Mouse (Mus musculus): Measurements from ENCODE around the gene Kmt2e. TPM values are rescaled to one million over a fixed set of nuclear protein-coding genes. Genes with fewer than 3 reads are reported as not detected.

Gene Kmt2e
- polyA plus RNA-seq, 1 experiment from 2014 or later, result 76.9 TPM

DNA sequence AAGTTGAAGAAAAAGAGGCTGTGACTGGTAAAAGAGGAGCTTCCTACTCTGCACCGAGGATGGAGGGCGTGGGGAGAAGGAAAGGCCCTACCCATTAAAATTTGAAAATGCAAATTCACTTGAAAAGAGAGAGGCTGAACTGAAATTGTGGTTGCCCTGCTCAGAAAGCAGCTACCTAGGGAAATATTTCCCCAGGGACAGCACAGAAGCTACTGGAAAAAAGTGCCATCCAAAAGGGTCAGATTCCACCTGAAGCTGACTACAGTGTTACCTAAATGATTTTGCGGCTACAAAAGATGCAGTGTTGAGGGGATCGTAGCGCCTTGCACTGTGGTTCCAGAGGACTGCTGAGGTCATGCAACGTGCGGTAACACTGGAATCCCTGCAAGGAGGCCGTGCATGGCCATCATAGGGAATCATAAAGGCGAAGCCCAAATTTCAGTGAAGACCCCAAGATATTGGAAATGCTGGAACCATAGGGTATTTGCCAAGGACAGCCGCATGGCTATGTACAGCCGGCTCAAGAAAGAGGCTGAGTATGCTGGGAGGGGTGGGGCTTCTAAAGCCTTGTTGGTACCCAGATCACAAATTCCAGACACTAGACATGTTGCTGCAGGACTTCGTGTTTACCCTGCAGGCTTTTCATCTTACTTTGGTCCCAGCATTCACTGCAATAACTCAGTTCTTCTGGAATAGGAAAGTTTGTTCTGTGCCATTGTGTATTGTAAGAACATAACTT is 28.4 kb upstream of the Kmt2e start:
- Histone ChIP-seq H3K4me1 (ENCODE audit: control insufficient read depth, insufficient read depth, low read length) (peaks cover 14% of the 10 kb centered on the region), H3K4me3 (ENCODE audit: low read length) (no peak overlapping the region), H3K9ac (ENCODE audit: low read length) (no peak overlapping the region), H3K27ac (ENCODE audit: low read length) (no peak overlapping the region), H3K36me3 (ENCODE audit: control insufficient read depth, insufficient read depth) (peaks cover 5% of the 10 kb centered on the region; the same call in 1 of the 2 replicates), H3K9me3 (replicated peaks; ENCODE audit: control insufficient read depth, low read length) (no peaks in the 10 kb centered on the region), H3K27me3 (ENCODE audit: control insufficient read depth, insufficient read depth, low read length) (no peaks in the 10 kb centered on the region), H3K4me2 (ENCODE audit: low read depth, low read length) (no peak overlapping the region)
- ATAC-seq (replicated peaks; ENCODE audit: extremely low read depth, insufficient read depth, low FRiP score), result no peak
- WGBS, result 92% methylated on average over 12 of the region's 12 CpGs

DNA sequence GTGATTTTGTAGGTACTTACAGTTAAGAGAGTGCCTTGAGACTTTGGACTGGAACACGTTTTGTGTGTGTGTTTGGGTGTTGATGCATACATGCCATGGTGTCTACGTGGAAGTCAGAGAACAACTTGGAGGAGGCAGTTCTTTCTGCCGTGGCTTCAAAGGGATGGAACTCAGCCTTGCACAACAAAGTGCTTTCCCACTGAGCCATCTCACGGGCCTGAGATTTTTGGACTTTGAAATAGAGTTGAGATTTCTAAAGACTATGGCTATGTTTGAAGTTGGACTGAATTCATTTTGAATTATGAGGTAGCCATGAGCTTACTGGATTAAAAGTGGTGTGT is 27.9 kb upstream of the Kmt2e start:
- H3K27me3 ChIP-seq (ENCODE audit: control insufficient read depth, insufficient read depth, low read length), result no peaks in the 10 kb centered on the region
- no peak overlapping the region for H3K4me3 ChIP-seq (ENCODE audit: low read length)
- H3K4me2 ChIP-seq (ENCODE audit: low read depth, low read length), result no peak overlapping the region
- no peak overlapping the region for H3K9ac ChIP-seq (ENCODE audit: low read length)
- WGBS, result 72% methylated on average over 4 of the region's 4 CpGs
- H3K36me3 ChIP-seq (ENCODE audit: control insufficient read depth, insufficient read depth), result peaks cover 3% of the 10 kb centered on the region; the same call in 1 of the 2 replicates
- H3K4me1 ChIP-seq (ENCODE audit: control insufficient read depth, insufficient read depth, low read length), result peaks cover 19% of the 10 kb centered on the region
- ATAC-seq (replicated peaks; ENCODE audit: extremely low read depth, insufficient read depth, low FRiP score), result no peak
- no peaks in the 10 kb centered on the region for H3K9me3 ChIP-seq (replicated peaks; ENCODE audit: control insufficient read depth, low read length)
- no peak overlapping the region for H3K27ac ChIP-seq (ENCODE audit: low read length)

DNA sequence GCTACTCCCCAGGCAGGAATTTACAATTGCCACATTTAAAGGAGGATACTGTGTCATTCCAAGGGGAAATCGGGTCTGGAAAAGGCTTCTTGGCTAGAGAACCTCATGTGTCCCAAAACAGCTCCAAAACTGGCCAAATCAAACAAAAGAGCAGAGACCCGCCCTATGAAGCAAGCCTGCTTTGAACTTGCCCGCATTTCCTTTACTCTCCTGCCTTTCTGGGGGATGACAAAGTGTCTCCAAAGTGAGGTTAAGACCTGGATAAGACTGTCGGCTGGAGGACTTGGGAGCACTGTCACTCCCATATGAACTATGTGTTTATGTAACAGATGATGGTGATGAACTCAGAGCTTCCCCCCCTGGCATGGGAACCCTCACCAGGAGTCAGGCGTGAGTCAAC is 26.1 kb upstream of the Kmt2e start:
- peaks cover 3% of the 10 kb centered on the region for H3K36me3 ChIP-seq (ENCODE audit: control insufficient read depth, insufficient read depth)
- H3K4me1 ChIP-seq (ENCODE audit: control insufficient read depth, insufficient read depth, low read length), result peaks cover 31% of the 10 kb centered on the region
- H3K4me3 ChIP-seq (ENCODE audit: low read length), result no peak overlapping the region
- no peak overlapping the region for H3K9ac ChIP-seq (ENCODE audit: low read length)
- H3K4me2 ChIP-seq (ENCODE audit: low read depth, low read length), result no peak overlapping the region
- H3K27ac ChIP-seq (ENCODE audit: low read length), result no peak overlapping the region
- H3K27me3 ChIP-seq (ENCODE audit: control insufficient read depth, insufficient read depth, low read length), result no peaks in the 10 kb centered on the region
- no peaks in the 10 kb centered on the region for H3K9me3 ChIP-seq (replicated peaks; ENCODE audit: control insufficient read depth, low read length)
- ATAC-seq (replicated peaks; ENCODE audit: extremely low read depth, insufficient read depth, low FRiP score), result no peak
- 55% methylated on average over 5 of the region's 5 CpGs for WGBS

DNA sequence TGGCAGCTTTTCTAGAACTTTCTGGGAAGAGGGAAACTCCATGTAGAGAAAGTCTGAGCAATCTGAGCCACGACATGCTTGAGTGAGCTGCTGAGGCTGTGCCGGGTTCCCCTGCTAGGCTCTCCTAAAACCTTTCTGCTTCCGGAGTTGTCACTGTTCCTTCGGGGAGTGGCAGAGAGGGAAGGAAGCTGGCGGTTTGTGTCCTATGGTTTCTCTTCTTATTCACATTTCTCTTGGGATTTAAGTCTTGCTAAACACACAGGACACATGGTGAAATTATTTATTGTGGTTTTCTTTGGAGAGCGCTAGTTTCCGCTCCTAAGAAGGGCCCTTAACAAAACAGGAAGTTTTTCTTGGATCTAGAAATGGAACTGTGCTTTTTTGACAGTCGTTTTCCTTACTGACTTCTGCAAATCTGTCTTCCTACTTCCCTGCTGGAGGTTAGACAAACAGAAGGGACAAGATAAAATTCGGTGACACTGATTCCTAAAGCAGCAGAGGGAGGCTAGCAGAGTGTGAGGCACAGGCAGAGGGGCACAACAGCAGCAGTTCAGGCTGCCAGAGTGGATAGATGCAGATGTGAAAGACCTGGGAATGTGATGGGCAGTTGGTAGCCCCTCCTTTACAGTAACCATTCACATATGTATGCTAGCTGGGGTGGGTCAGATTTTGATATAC is 24.1 kb upstream of the Kmt2e start:
- Histone ChIP-seq H3K4me3 (ENCODE audit: low read length) (no peak overlapping the region), H3K4me2 (ENCODE audit: low read depth, low read length) (peak overlapping the region; percentile 22; the same call in 1 of the 2 replicates), H3K36me3 (ENCODE audit: control insufficient read depth, insufficient read depth) (peaks cover 3% of the 10 kb centered on the region), H3K4me1 (ENCODE audit: control insufficient read depth, insufficient read depth, low read length) (peaks cover 48% of the 10 kb centered on the region), H3K27ac (ENCODE audit: low read length) (peak overlapping the region; percentile 76), H3K27me3 (ENCODE audit: control insufficient read depth, insufficient read depth, low read length) (no peaks in the 10 kb centered on the region), H3K9ac (ENCODE audit: low read length) (no peak overlapping the region), H3K9me3 (replicated peaks; ENCODE audit: control insufficient read depth, low read length) (no peaks in the 10 kb centered on the region)
- ATAC-seq (replicated peaks; ENCODE audit: extremely low read depth, insufficient read depth, low FRiP score), result 0 out of 2 replicates have a peak, but pooled peaks have one; percentile 49
- 41% methylated on average over 9 of the region's 9 CpGs for WGBS

DNA sequence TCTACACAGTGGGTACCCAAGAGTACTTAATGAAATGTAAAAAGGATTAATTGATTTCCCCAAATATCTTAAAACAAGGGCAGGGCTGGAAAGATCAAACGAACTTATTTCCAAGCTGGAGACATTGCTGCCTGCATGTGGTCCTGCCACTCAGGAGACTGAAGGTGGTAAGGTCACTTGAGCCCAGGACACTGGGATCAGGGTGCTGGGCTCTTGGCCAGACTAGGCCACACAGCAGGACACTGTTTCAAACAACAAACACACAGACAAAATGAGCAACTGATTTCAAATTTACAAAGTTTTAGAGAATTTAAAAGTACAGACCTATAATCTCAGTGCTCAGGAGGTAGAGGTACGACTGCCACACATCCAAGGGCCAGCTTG is 23.5 kb upstream of the Kmt2e start:
- Histone ChIP-seq H3K4me2 (ENCODE audit: low read depth, low read length) (peak overlapping the region; percentile 22; the same call in 1 of the 2 replicates), H3K9ac (ENCODE audit: low read length) (no peak overlapping the region), H3K27me3 (ENCODE audit: control insufficient read depth, insufficient read depth, low read length) (no peaks in the 10 kb centered on the region), H3K4me3 (ENCODE audit: low read length) (no peak overlapping the region), H3K36me3 (ENCODE audit: control insufficient read depth, insufficient read depth) (peaks cover 3% of the 10 kb centered on the region), H3K9me3 (replicated peaks; ENCODE audit: control insufficient read depth, low read length) (no peaks in the 10 kb centered on the region), H3K27ac (ENCODE audit: low read length) (peak overlapping the region; percentile 57), H3K4me1 (ENCODE audit: control insufficient read depth, insufficient read depth, low read length) (peaks cover 53% of the 10 kb centered on the region)
- no peak for ATAC-seq (replicated peaks; ENCODE audit: extremely low read depth, insufficient read depth, low FRiP score)
- 67% methylated on average over 2 of the region's 2 CpGs for WGBS

DNA sequence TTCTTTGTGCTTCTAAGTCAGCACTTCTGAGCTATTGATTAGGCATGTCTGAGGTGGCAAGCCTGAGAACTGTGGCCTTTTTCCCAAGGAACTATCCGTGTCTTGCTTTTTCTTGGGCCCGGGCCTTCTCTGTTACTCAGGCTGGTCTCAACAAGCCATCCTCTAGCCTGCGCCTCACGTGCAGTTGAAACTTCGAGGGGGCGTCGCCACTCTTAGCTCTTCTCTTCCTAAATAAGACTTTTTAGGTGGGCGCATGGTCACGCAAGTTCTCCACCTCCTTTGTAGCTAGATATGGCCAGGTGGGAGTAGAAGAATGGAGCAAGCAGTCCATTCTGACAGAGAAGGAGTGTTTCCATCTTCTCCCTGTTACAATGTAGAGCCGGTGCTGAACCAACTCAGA is 22.6 kb upstream of the Kmt2e start:
- H3K4me2 ChIP-seq (ENCODE audit: low read depth, low read length), result no peak overlapping the region
- no peak overlapping the region for H3K4me3 ChIP-seq (ENCODE audit: low read length)
- ATAC-seq (replicated peaks; ENCODE audit: extremely low read depth, insufficient read depth, low FRiP score), result no peak
- H3K27ac ChIP-seq (ENCODE audit: low read length), result no peak overlapping the region
- H3K9ac ChIP-seq (ENCODE audit: low read length), result no peak overlapping the region
- no peaks in the 10 kb centered on the region for H3K9me3 ChIP-seq (replicated peaks; ENCODE audit: control insufficient read depth, low read length)
- 86% methylated on average over 10 of the region's 10 CpGs for WGBS
- H3K27me3 ChIP-seq (ENCODE audit: control insufficient read depth, insufficient read depth, low read length), result no peaks in the 10 kb centered on the region
- peaks cover 3% of the 10 kb centered on the region for H3K36me3 ChIP-seq (ENCODE audit: control insufficient read depth, insufficient read depth)
- H3K4me1 ChIP-seq (ENCODE audit: control insufficient read depth, insufficient read depth, low read length), result peaks cover 60% of the 10 kb centered on the region

DNA sequence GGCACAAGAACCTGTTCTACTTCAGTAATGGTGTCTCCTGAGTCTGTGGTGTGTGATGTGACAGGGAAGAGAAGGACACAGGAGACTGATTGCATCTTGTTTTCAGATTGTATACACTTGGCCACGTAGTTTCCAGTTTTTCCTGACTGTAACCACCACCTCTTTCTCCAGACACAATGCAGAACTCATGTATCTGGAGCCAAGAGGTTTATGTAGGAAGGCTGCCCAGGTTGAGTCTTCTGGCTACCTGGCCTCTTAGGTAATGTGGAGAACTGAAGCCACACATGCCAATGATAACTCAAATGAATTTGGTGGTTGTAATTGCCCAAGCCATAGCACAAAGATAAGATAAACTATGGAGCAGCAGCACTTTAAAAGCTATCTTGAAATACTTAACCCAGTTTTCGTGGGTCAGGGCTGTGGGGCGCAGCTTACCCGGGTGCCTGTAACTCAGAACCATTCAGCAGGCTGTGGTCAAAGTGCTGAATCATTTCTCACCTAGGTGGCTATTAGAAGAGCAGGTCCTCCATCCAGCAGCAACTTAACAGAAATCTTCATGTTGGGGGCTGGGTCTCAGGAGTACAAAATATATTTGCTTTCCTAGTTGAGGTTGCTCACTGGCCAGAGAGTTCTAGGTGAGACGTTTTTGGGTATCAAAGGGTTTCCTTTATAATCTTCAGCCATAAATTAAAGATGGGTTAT is 21.8 kb upstream of the Kmt2e start:
- Histone ChIP-seq H3K36me3 (ENCODE audit: control insufficient read depth, insufficient read depth) (peaks cover 3% of the 10 kb centered on the region), H3K27me3 (ENCODE audit: control insufficient read depth, insufficient read depth, low read length) (no peaks in the 10 kb centered on the region), H3K4me1 (ENCODE audit: control insufficient read depth, insufficient read depth, low read length) (peaks cover 66% of the 10 kb centered on the region), H3K9ac (ENCODE audit: low read length) (no peak overlapping the region), H3K4me3 (ENCODE audit: low read length) (no peak overlapping the region), H3K9me3 (replicated peaks; ENCODE audit: control insufficient read depth, low read length) (no peaks in the 10 kb centered on the region), H3K4me2 (ENCODE audit: low read depth, low read length) (no peak overlapping the region), H3K27ac (ENCODE audit: low read length) (0 out of 2 replicates have a peak overlapping the region, but pooled peaks have one; percentile 19)
- WGBS, result 40% methylated on average over 5 of the region's 5 CpGs
- no peak for ATAC-seq (replicated peaks; ENCODE audit: extremely low read depth, insufficient read depth, low FRiP score)

DNA sequence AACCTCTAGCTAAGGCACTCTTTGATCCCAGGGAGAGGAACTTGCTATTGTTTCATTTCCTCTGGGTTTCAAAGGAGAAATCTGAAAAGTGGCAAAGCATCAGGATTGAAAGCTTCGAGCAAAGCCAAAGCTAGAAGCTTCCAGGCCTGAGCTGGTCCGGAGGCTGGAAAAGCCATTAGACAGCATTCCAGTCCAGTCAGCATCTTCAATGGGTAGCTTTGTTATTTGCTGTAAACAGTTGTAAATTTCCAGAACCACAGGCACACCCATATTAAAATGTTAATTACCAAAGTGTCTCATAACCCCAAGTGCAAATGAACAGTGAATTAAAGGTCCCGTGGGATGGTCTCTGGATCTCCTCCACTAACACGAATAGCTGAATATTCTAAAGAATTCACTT is 21.2 kb upstream of the Kmt2e start:
- H3K4me2 ChIP-seq (ENCODE audit: low read depth, low read length), result no peak overlapping the region
- H3K4me3 ChIP-seq (ENCODE audit: low read length), result no peak overlapping the region
- WGBS, result 73% methylated on average over 4 of the region's 4 CpGs
- H3K9me3 ChIP-seq (replicated peaks; ENCODE audit: control insufficient read depth, low read length), result no peaks in the 10 kb centered on the region
- no peaks in the 10 kb centered on the region for H3K27me3 ChIP-seq (ENCODE audit: control insufficient read depth, insufficient read depth, low read length)
- peak overlapping the region; percentile 37 for H3K27ac ChIP-seq (ENCODE audit: low read length)
- H3K9ac ChIP-seq (ENCODE audit: low read length), result no peak overlapping the region
- H3K4me1 ChIP-seq (ENCODE audit: control insufficient read depth, insufficient read depth, low read length), result peaks cover 68% of the 10 kb centered on the region
- no peak for ATAC-seq (replicated peaks; ENCODE audit: extremely low read depth, insufficient read depth, low FRiP score)
- peaks cover 3% of the 10 kb centered on the region for H3K36me3 ChIP-seq (ENCODE audit: control insufficient read depth, insufficient read depth)

Data from heart, embryonic 16.5 days (tissue).